Mouse (Mus musculus): ENCODE results near the gene Gm14226. TPM values are rescaled to one million over a fixed set of nuclear protein-coding genes. Genes with fewer than 3 reads are reported as not detected.

Gene Gm14226
- polyA plus RNA-seq, 1 experiment from 2014 or later, result 1.9 TPM

Other genes with a start within 250 kb of the Gm14226 start
- not detected in 2 replicates for gene Gm14214, start 248.2 kb upstream of the Gm14226 start, polyA plus RNA-seq (2015; fragmentation: Nextera tagmentation; extraction: Ambion mirVana)
- 30.6 and 34.0 TPM in 2 replicates for gene Raly, start 227.2 kb upstream of the Gm14226 start, polyA plus RNA-seq (2015; fragmentation: Nextera tagmentation; extraction: Ambion mirVana)
- not detected in 2 replicates for gene a, start 226.9 kb upstream of the Gm14226 start, polyA plus RNA-seq (2015; fragmentation: Nextera tagmentation; extraction: Ambion mirVana)
- gene Eif2s2, start 125.3 kb upstream of the Gm14226 start, polyA plus RNA-seq (2015; fragmentation: Nextera tagmentation; extraction: Ambion mirVana), result 73.5 and 76.6 TPM in 2 replicates
- 111 and 118 TPM in 2 replicates for gene Ahcy, start 56.2 kb downstream of the Gm14226 start, polyA plus RNA-seq (2015; fragmentation: Nextera tagmentation; extraction: Ambion mirVana)
- 40.3 and 41.3 TPM in 2 replicates for gene Itch, start 115.2 kb downstream of the Gm14226 start, polyA plus RNA-seq (2015; fragmentation: Nextera tagmentation; extraction: Ambion mirVana)
- 328 and 337 TPM in 2 replicates for gene Dynlrb1, start 218.3 kb downstream of the Gm14226 start, polyA plus RNA-seq (2015; fragmentation: Nextera tagmentation; extraction: Ambion mirVana)

All from intestine, embryonic 16.5 days (tissue).